Mouse (Mus musculus) ES-E14 (cell line): Measurements from ENCODE around the gene Hectd4.

Experiments used
- CHD2 ChIP-seq: IDR thresholded peaks from 2 replicates; pipeline ENCODE4 v1.6.1; 2014; ENCODE audit warnings: mild to moderate bottlenecking, low read depth, low read length, inconsistent platforms
- HCFC1 ChIP-seq: IDR thresholded peaks from 2 replicates; pipeline ENCODE4 v1.6.1; 2012; ENCODE audit warnings: low read length, inconsistent platforms, borderline replicate concordance; ENCODE audit not compliant: insufficient read depth
- ZNF384 ChIP-seq: IDR thresholded peaks from 2 replicates; pipeline ENCODE4 v1.6.1; 2012; ENCODE audit warnings: low read depth, low read length, inconsistent platforms

DNA sequence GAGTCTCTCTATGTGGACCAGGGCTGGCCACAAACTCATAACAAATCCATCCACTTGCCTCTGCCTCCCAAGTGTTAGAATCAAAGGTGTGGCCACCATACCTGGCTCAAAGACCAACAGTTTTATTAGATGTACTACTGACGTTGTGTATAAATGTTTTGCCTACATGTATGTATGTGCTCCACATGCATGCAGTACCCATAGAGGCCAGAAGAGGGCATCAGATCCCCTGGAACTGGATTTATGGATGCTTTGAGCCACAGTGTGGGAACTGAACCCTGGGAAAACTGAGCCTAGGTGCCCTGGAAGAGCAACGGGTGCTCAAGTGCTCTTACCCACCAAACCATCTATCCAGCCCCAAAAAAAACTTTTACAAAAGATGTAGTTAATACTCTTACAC, 160.7 kb downstream of the Hectd4 start:
- TF ChIP-seq ZNF384 (no peak), CHD2 (no peak), HCFC1 (no peak)
